Mouse (Mus musculus) lung, embryonic 15.5 days (tissue): Measurements from ENCODE around the gene Ppip5k2. TPM values are rescaled to one million over a fixed set of nuclear protein-coding genes. Genes with fewer than 3 reads are reported as not detected.

ENCODE experiments used
- ATAC-seq: fragments of 200-750 bp; cut with Nextera tagmentation; 2 replicates; pipeline ENCODE4 v1.8.0; 2017; ENCODE audit warnings: moderate number of reproducible peaks, borderline replicate concordance; ENCODE audit not compliant: low FRiP score, low TSS enrichment; ENCODE audit errors: extremely low read depth
- H3K27ac ChIP-seq: fragments of 300-500 bp; sonication (generic); 2 replicates; pipeline ENCODE4 v1.5.1; 2015; ENCODE audit warnings: moderate library complexity, mild to moderate bottlenecking, inconsistent platforms
- H3K27me3 ChIP-seq: fragments of 300-500 bp; sonication (generic); 2 replicates; pipeline ENCODE4 v1.6.1; 2015; ENCODE audit warnings: inconsistent platforms
- H3K36me3 ChIP-seq: fragments of 300-500 bp; sonication (generic); 2 replicates; pipeline ENCODE4 v1.6.1; 2015; ENCODE audit warnings: inconsistent platforms
- H3K4me1 ChIP-seq: fragments of 300-500 bp; sonication (generic); 2 replicates; pipeline ENCODE4 v1.6.1; 2015; ENCODE audit warnings: inconsistent platforms
- H3K4me2 ChIP-seq: fragments of 300-500 bp; sonication (generic); 2 replicates; pipeline ENCODE4 v1.6.1; 2015; ENCODE audit warnings: inconsistent platforms, mild to moderate bottlenecking, moderate library complexity
- H3K4me3 ChIP-seq: fragments of 300-500 bp; sonication (generic); 2 replicates; pipeline ENCODE4 v1.5.1; 2015; ENCODE audit warnings: mild to moderate bottlenecking, inconsistent platforms
- H3K9ac ChIP-seq: fragments of 300-500 bp; sonication (generic); 2 replicates; pipeline ENCODE4 v1.6.1; 2015; ENCODE audit warnings: inconsistent platforms
- H3K9me3 ChIP-seq: fragments of 300-500 bp; sonication (generic); 2 replicates; pipeline ENCODE4 v1.6.1; 2016; ENCODE audit warnings: inconsistent platforms
- WGBS: fragments of 180-500 bp; shearing (Covaris S2); methylation state at CpG from one replicate; pipeline ENCODE4 v1.1.7; 2015; 5-methylcytosine and 5-hydroxymethylcytosine counted together
- polyA plus RNA-seq: library from polyadenylated mRNA; unstranded; fragments of >200 nt; fragmentation: Nextera tagmentation; extraction: Ambion mirVana; gene quantifications from 2 replicates; pipeline ENCODE4 v1.2.1, GENCODE M21; 2015

Gene Ppip5k2
- polyA plus RNA-seq, 1 experiment from 2014 or later: 26.2 TPM

GRCm38 (mm10) chr1:97659405-97659804, 110.8 kb downstream of the Ppip5k2 start:
- H3K27ac ChIP-seq: no peak overlapping the region
- no peak overlapping the region for H3K4me3 ChIP-seq
- H3K9me3 ChIP-seq: no peaks in the 10 kb centered on the region
- ATAC-seq: no peak
- H3K27me3 ChIP-seq: no peaks in the 10 kb centered on the region
- no peaks in the 10 kb centered on the region for H3K36me3 ChIP-seq
- peaks cover 10% of the 10 kb centered on the region; the same call in 1 of the 2 replicates for H3K4me1 ChIP-seq
- H3K4me2 ChIP-seq: peak overlapping the region; percentile 81; the same call in 1 of the 2 replicates
- H3K9ac ChIP-seq: no peak overlapping the region
- 70% methylated on average over 7 of the region's 7 CpGs for WGBS

DNA sequence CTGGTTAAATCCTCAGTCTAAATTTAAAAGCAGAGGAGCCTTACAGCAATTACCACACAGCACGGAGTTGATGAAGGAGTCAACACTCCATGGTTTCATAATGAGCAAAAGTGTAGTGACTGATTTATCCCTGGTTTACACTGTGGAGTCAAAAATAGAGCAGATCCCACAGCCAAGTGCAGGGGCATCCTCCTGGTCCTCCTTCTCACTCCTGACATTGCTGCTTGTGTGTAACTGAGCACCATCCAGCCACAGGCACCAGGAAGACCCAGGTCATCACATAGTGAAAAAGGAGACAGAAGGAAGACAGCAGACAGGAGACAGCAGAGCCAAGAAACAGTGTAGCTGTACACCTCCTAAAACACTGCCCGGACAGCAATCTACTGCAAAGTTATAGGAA, 112.4 kb downstream of the Ppip5k2 start:
- H3K27ac ChIP-seq: no peak overlapping the region
- H3K9ac ChIP-seq: no peak overlapping the region
- no peak overlapping the region for H3K4me3 ChIP-seq
- no peak for ATAC-seq
- no peaks in the 10 kb centered on the region for H3K27me3 ChIP-seq
- H3K4me1 ChIP-seq: peaks cover 16% of the 10 kb centered on the region; the same call in 1 of the 2 replicates
- H3K36me3 ChIP-seq: no peaks in the 10 kb centered on the region
- no peaks in the 10 kb centered on the region for H3K9me3 ChIP-seq
- WGBS: 85% methylated on average over 2 of the region's 2 CpGs
- H3K4me2 ChIP-seq: no peak overlapping the region

- H3K4me3 ChIP-seq: no peak overlapping the region
- 39% methylated on average over 2 of the region's 2 CpGs for WGBS
- no peaks in the 10 kb centered on the region for H3K9me3 ChIP-seq
- ATAC-seq: no peak
- H3K4me2 ChIP-seq: no peak overlapping the region
- H3K27me3 ChIP-seq: no peaks in the 10 kb centered on the region
- no peaks in the 10 kb centered on the region for H3K36me3 ChIP-seq
- H3K4me1 ChIP-seq: peaks cover 12% of the 10 kb centered on the region; the same call in 1 of the 2 replicates
- no peak overlapping the region for H3K27ac ChIP-seq
- no peak overlapping the region for H3K9ac ChIP-seq
Measured at GRCm38 (mm10) chr1:97657201-97657600, 113.0 kb downstream of the Ppip5k2 start.

Other genes with a start within 250 kb of the Ppip5k2 start
- 15.9 and 18.6 TPM in 2 replicates for gene D1Ertd622e, start 108.3 kb downstream of the Ppip5k2 start, polyA plus RNA-seq
- gene Gin1, start 239 bp downstream of the Ppip5k2 start, polyA plus RNA-seq: 16.0 and 20.9 TPM in 2 replicates